Mouse (Mus musculus) kidney, embryonic 14.5 days (tissue): ENCODE data around the gene Cdx2. TPM values are rescaled to one million over a fixed set of nuclear protein-coding genes. Genes with fewer than 3 reads are reported as not detected.
A peak's percentile ranks its signal among the peaks of the same experiment; 100 is the strongest.

Experiments used
- ATAC-seq: fragments of 200-750 bp; cut with Nextera tagmentation; 2 replicates; pipeline ENCODE4 v1.8.0; 2017; ENCODE audit warnings: moderate number of reproducible peaks, mild to moderate bottlenecking, moderate TSS enrichment, moderate library complexity; ENCODE audit not compliant: low FRiP score, low TSS enrichment
- H3K27ac ChIP-seq: fragments of 300-500 bp; sonication (generic); 2 replicates; pipeline ENCODE4 v1.5.1; 2014; ENCODE audit warnings: low read depth, mild to moderate bottlenecking, low read length, moderate library complexity, mixed read lengths
- H3K27me3 ChIP-seq: fragments of 300-500 bp; sonication (generic); 2 replicates; pipeline ENCODE4 v1.6.1; 2014; ENCODE audit warnings: mild to moderate bottlenecking, low read length; ENCODE audit not compliant: control insufficient read depth, insufficient read depth
- H3K36me3 ChIP-seq: fragments of 300-500 bp; sonication (generic); 2 replicates; pipeline ENCODE4 v1.6.1; 2014; ENCODE audit warnings: low read length, mixed read lengths; ENCODE audit not compliant: control insufficient read depth, insufficient read depth
- H3K4me1 ChIP-seq: fragments of 300-500 bp; sonication (generic); 2 replicates; pipeline ENCODE4 v1.6.1; 2014; ENCODE audit warnings: low read length, mixed read lengths; ENCODE audit not compliant: control insufficient read depth, insufficient read depth
- H3K4me2 ChIP-seq: fragments of 300-500 bp; sonication (generic); replicated peaks from 2 replicates; pipeline ENCODE4 v1.6.1; 2014; ENCODE audit warnings: low read depth, mild to moderate bottlenecking, low read length
- H3K4me3 ChIP-seq: fragments of 300-500 bp; sonication (generic); 2 replicates; pipeline ENCODE4 v1.5.1; 2014; ENCODE audit warnings: mild to moderate bottlenecking, low read length
- H3K9ac ChIP-seq: fragments of 300-500 bp; sonication (generic); 2 replicates; pipeline ENCODE4 v1.6.1; 2014; ENCODE audit warnings: low read depth, mild to moderate bottlenecking, low read length, moderate library complexity
- H3K9me3 ChIP-seq: fragments of 300-500 bp; sonication (generic); 2 replicates; pipeline ENCODE4 v1.6.1; 2016; ENCODE audit warnings: low read length; ENCODE audit not compliant: control insufficient read depth
- WGBS: fragments of 180-500 bp; shearing (Covaris S2); extraction: QIAGEN DNeasy Blood & Tissue Kit; methylation state at CpG from one replicate; pipeline ENCODE4 v1.1.7; 2014; 5-methylcytosine and 5-hydroxymethylcytosine counted together
- polyA plus RNA-seq: library from polyadenylated mRNA; unstranded; fragments of >200 nt; fragmentation: Nextera tagmentation; extraction: Ambion mirVana; gene quantifications from 2 replicates; pipeline ENCODE4 v1.2.1, GENCODE M21; 2014

The Cdx2 gene
- polyA plus RNA-seq, 1 experiment from 2014 or later, result not detected

GRCm38 (mm10) chr5:147309786-147310185 is 2.7 kb upstream of the Cdx2 start:
- H3K4me1 ChIP-seq, result no peaks in the 10 kb centered on the region
- H3K4me3 ChIP-seq, result no peak overlapping the region
- H3K9ac ChIP-seq, result no peak overlapping the region
- H3K4me2 ChIP-seq, result no peak overlapping the region
- WGBS, result 0% methylated on average over 2 of the region's 2 CpGs
- no peak for ATAC-seq
- H3K9me3 ChIP-seq, result no peaks in the 10 kb centered on the region
- H3K36me3 ChIP-seq, result no peaks in the 10 kb centered on the region
- H3K27ac ChIP-seq, result no peak overlapping the region
- peaks cover 100% of the 10 kb centered on the region for H3K27me3 ChIP-seq

- H3K4me3 ChIP-seq, result no peak overlapping the region
- H3K9me3 ChIP-seq, result no peaks in the 10 kb centered on the region
- no peaks in the 10 kb centered on the region for H3K4me1 ChIP-seq
- no peak for ATAC-seq
- H3K9ac ChIP-seq, result no peak overlapping the region
- H3K4me2 ChIP-seq, result no peak overlapping the region
- H3K36me3 ChIP-seq, result no peaks in the 10 kb centered on the region
- H3K27me3 ChIP-seq, result peaks cover 100% of the 10 kb centered on the region
- no peak overlapping the region for H3K27ac ChIP-seq
- 4% methylated on average over 9 of the region's 9 CpGs for WGBS
These were observed 1.4 kb upstream of the Cdx2 start for GRCm38 (mm10) chr5:147308451-147308850.

GRCm38 (mm10) chr5:147307398-147307785 is 322 bp upstream of the Cdx2 start:
- no peak overlapping the region for H3K4me2 ChIP-seq
- no peak for ATAC-seq
- no peak overlapping the region for H3K9ac ChIP-seq
- H3K36me3 ChIP-seq, result no peaks in the 10 kb centered on the region
- H3K4me3 ChIP-seq, result no peak overlapping the region
- H3K9me3 ChIP-seq, result no peaks in the 10 kb centered on the region
- WGBS, result under 1% methylated on average over 12 of the region's 12 CpGs
- H3K27me3 ChIP-seq, result peaks cover 100% of the 10 kb centered on the region
- H3K27ac ChIP-seq, result no peak overlapping the region
- no peaks in the 10 kb centered on the region for H3K4me1 ChIP-seq

GRCm38 (mm10) chr5:147305856-147306637 is 1.0 kb downstream of the Cdx2 start:
- Histone ChIP-seq H3K27me3 (peaks cover 100% of the 10 kb centered on the region), H3K4me1 (no peaks in the 10 kb centered on the region), H3K9me3 (no peaks in the 10 kb centered on the region), H3K4me2 (peak overlapping the region; percentile 2; the same call in 1 of the 2 replicates), H3K4me3 (peak overlapping the region; percentile 22), H3K9ac (peak overlapping the region; percentile 28; the same call in 1 of the 2 replicates), H3K36me3 (no peaks in the 10 kb centered on the region), H3K27ac (no peak overlapping the region)
- no peak for ATAC-seq
- WGBS, result under 1% methylated on average over 58 of the region's 58 CpGs

DNA sequence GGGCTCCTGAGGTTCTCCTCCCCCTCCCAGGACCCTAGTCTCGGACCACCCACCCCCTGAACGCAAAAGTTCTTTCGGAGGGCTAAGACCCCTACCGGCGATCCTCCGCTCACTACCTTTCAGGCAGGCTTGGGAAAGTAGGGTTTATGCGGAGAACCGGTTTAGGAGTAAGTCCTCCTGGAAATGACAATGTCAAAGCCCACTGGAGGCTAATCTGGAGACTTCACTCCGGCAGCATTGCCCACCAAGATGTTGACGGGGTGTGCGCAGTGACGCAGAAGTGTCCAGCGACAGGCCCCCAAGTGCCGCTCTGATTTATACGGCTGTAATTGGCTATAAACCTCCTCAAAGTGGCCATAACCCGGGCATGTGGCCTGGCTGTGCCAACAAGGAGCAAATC is 1.9 kb downstream of the Cdx2 start:
- no peaks in the 10 kb centered on the region for H3K4me1 ChIP-seq
- H3K4me3 ChIP-seq, result peak overlapping the region; percentile 13; the same call in 1 of the 2 replicates
- H3K27ac ChIP-seq, result no peak overlapping the region
- no peaks in the 10 kb centered on the region for H3K36me3 ChIP-seq
- H3K9ac ChIP-seq, result no peak overlapping the region
- no peak for ATAC-seq
- H3K27me3 ChIP-seq, result peaks cover 100% of the 10 kb centered on the region
- no peaks in the 10 kb centered on the region for H3K9me3 ChIP-seq
- no peak overlapping the region for H3K4me2 ChIP-seq
- 1% methylated on average over 16 of the region's 16 CpGs for WGBS

DNA sequence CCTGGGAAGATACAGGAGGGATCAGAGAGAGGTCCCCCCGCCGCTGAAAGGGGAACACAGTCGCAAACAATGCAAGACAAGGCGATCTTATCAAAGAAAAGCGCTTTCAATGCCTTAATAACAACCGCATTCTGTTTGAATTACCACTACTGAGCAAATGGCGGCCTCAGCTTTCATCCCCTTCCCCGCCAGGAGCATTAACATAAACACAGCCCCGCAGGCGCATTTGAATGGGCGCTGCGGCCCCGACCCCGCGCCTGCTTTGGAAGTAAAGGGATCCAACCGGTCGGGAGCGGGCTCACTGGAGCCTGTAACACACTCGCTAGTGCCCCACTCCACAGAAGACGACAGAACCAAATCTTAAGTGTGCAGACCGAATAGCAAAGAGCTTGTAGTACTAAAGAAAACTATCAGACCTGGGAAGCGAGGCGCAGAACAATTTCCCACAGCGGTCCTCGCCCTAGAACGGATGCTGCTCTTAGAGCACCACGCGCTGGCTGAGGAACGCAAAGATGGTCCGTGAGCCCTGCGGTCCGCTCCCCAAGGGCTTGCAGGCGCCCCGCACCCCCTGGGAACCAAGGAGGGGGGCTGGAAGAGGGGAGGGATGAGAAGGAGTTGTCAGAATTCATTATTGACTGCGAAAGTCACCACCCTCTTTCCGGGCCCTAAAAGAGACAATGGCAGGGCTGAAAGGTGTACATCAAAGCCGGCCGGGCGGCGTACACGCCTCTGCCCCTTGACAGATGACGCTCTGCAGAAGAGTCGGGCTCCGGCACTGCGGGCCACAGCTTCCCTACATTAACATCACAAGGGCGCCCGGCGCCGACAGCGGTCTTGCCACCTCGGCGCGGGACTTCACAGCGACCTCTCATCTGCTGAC is 2.6 kb downstream of the Cdx2 start:
- no peak for ATAC-seq
- H3K27ac ChIP-seq, result no peak overlapping the region
- peaks cover 100% of the 10 kb centered on the region for H3K27me3 ChIP-seq
- peaks cover 1% of the 10 kb centered on the region; the same call in 1 of the 2 replicates for H3K4me1 ChIP-seq
- H3K9ac ChIP-seq, result no peak overlapping the region
- H3K9me3 ChIP-seq, result no peaks in the 10 kb centered on the region
- H3K4me3 ChIP-seq, result peak overlapping the region; percentile 13; the same call in 1 of the 2 replicates
- H3K36me3 ChIP-seq, result no peaks in the 10 kb centered on the region
- WGBS, result under 1% methylated on average over 54 of the region's 54 CpGs
- no peak overlapping the region for H3K4me2 ChIP-seq

GRCm38 (mm10) chr5:147302746-147303400 is 4.2 kb downstream of the Cdx2 start:
- ATAC-seq, result no peak
- peaks cover 100% of the 10 kb centered on the region for H3K27me3 ChIP-seq
- no peak overlapping the region for H3K9ac ChIP-seq
- H3K36me3 ChIP-seq, result no peaks in the 10 kb centered on the region
- H3K4me2 ChIP-seq, result no peak overlapping the region
- H3K9me3 ChIP-seq, result no peaks in the 10 kb centered on the region
- no peak overlapping the region for H3K27ac ChIP-seq
- peaks cover 3% of the 10 kb centered on the region; the same call in 1 of the 2 replicates for H3K4me1 ChIP-seq
- no peak overlapping the region for H3K4me3 ChIP-seq
- 7% methylated on average over 13 of the region's 13 CpGs for WGBS

DNA sequence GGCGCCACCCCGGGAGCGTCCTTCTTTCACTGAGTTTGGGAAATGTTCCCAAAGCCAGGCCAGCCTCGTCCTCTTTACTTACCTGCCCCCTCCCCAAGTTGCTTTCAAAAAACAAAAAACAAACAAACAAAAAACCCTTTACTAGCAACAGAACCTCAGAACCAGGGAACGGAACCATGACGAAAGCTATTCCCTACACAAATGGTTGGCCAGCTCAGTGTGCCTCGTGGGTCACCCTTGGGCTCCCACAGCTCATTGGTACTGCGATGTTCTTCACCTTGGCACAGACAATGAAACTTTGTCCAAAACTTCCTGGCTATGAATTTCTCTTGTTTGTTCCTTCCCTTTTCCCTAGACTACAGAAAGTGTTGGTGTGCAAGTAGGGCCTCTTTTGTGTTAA is 4.9 kb downstream of the Cdx2 start:
- Histone ChIP-seq H3K4me3 (no peak overlapping the region), H3K27ac (no peak overlapping the region), H3K36me3 (no peaks in the 10 kb centered on the region), H3K9ac (no peak overlapping the region), H3K9me3 (no peaks in the 10 kb centered on the region), H3K4me1 (peaks cover 3% of the 10 kb centered on the region; the same call in 1 of the 2 replicates), H3K4me2 (no peak overlapping the region), H3K27me3 (peaks cover 99% of the 10 kb centered on the region)
- no peak for ATAC-seq
- 19% methylated on average over 8 of the region's 8 CpGs for WGBS
